Mouse (Mus musculus) neural tube, embryonic 14.5 days (tissue): ENCODE results near the gene Slc35c2. TPM values are rescaled to one million over a fixed set of nuclear protein-coding genes. Genes with fewer than 3 reads are reported as not detected.
A peak's percentile ranks its signal among the peaks of the same experiment; 100 is the strongest.

Experiments
- ATAC-seq: fragments of 200-750 bp; cut with Nextera tagmentation; 2 replicates; pipeline ENCODE4 v1.8.0; 2017; ENCODE audit warnings: low read depth, mild to moderate bottlenecking, moderate TSS enrichment, moderate library complexity
- H3K27ac ChIP-seq: fragments of 300-500 bp; sonication (generic); 2 replicates; pipeline ENCODE4 v1.5.1; 2014; ENCODE audit warnings: low read depth, mild to moderate bottlenecking, control low read depth, low read length, moderate library complexity, mixed read lengths
- H3K27me3 ChIP-seq: fragments of 300-500 bp; sonication (generic); 2 replicates; pipeline ENCODE4 v1.6.1; 2014; ENCODE audit warnings: low read length; ENCODE audit not compliant: control insufficient read depth, insufficient read depth
- H3K36me3 ChIP-seq: fragments of 300-500 bp; sonication (generic); 2 replicates; pipeline ENCODE4 v1.6.1; 2014; ENCODE audit warnings: low read length, mixed read lengths; ENCODE audit not compliant: control insufficient read depth, insufficient read depth
- H3K4me1 ChIP-seq: fragments of 300-500 bp; sonication (generic); 2 replicates; pipeline ENCODE4 v1.6.1; 2014; ENCODE audit warnings: low read length; ENCODE audit not compliant: control insufficient read depth, insufficient read depth
- H3K4me2 ChIP-seq: fragments of 300-500 bp; sonication (generic); 2 replicates; pipeline ENCODE4 v1.6.1; 2014; ENCODE audit warnings: mild to moderate bottlenecking, low read depth, low read length, control low read depth
- H3K4me3 ChIP-seq: fragments of 300-500 bp; sonication (generic); 2 replicates; pipeline ENCODE4 v1.5.1; 2014; ENCODE audit warnings: low read depth, low read length, control low read depth, mixed read lengths
- H3K9ac ChIP-seq: fragments of 300-500 bp; sonication (generic); replicated peaks from 2 replicates; pipeline ENCODE4 v1.6.1; 2014; ENCODE audit warnings: low read depth, mild to moderate bottlenecking, control low read depth, low read length, mixed read lengths
- H3K9me3 ChIP-seq: fragments of 300-500 bp; sonication (generic); 2 replicates; pipeline ENCODE4 v1.6.1; 2016; ENCODE audit warnings: low read length; ENCODE audit not compliant: control insufficient read depth
- WGBS: fragments of 180-500 bp; shearing (Covaris S2); extraction: QIAGEN DNeasy Blood & Tissue Kit; methylation state at CpG from one replicate; pipeline ENCODE4 v1.1.7; 2014; 5-methylcytosine and 5-hydroxymethylcytosine counted together
- polyA plus RNA-seq: library from polyadenylated mRNA; unstranded; fragments of >200 nt; fragmentation: Nextera tagmentation; extraction: Ambion mirVana; gene quantifications from 2 replicates; pipeline ENCODE4 v1.2.1, GENCODE M21; 2014

Gene Slc35c2
- polyA plus RNA-seq, 1 experiment from 2014 or later, result 59.0 TPM

DNA sequence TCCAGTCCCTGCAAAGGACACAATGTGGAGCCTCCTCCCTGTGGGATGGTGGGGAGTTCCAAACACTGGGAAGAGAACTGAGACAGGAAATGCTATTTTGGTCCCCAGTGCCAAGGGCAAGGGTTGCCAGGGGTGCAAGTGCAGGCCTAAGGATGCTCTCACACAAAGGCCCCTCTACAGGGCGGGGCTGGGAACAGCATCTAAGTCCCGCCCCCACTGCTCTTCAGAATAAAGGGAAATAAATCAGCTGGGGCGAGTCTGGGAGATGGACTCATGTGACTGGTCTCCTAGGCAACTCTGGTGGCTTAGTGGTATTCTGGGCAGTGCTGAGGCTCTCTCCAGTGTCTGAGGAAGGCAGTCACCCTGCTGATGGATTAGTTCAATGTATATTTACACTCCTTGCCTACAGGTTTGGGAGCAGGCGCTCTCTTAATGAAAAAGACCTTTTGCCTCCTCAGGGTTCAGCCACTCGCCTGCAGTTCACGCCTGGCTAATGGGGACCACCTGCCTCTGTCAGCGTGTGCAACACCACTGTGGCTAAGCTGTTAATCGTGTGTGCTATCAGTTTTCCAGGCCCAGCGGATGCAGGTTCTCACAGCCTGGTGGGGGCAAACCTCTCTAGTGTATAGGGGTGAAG lies 29.3 kb upstream of the Slc35c2 start:
- Histone ChIP-seq H3K4me1 (peaks cover 26% of the 10 kb centered on the region), H3K4me3 (no peak overlapping the region)
- WGBS, result 4% methylated on average over 9 of the region's 9 CpGs

DNA sequence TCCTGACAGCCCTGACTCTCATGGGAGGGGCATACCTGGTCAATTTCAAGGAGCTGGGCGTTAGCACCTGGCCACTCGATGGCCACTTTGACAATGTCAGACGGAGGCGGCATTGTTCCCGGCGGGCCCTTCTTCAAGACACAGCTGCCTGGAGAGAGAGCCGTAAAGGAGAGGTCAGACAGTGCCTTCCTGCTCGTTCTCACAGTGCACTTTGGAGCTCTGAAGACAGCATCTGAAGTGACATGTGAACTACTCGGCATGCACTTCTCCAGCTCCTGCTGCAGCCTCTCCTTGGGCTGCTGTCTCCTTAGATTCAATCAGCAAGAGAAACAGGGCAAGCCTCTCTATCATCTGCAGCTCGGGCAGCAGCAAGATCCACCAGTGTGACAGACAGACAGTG lies 28.5 kb upstream of the Slc35c2 start:
- Histone ChIP-seq H3K27ac (peak overlapping the region; percentile 94), H3K27me3 (no peaks in the 10 kb centered on the region; the same call in 1 of the 2 replicates), H3K4me3 (no peak overlapping the region), H3K9me3 (no peaks in the 10 kb centered on the region), H3K4me2 (peak overlapping the region; percentile 24; the same call in 1 of the 2 replicates), H3K4me1 (peaks cover 26% of the 10 kb centered on the region), H3K9ac (peak overlapping the region; percentile 41), H3K36me3 (peaks cover 28% of the 10 kb centered on the region)
- ATAC-seq, result no peak
- 28% methylated on average over 10 of the region's 10 CpGs for WGBS

More for the DNA sequence above, 29.3 kb upstream of the Slc35c2 start:
- H3K27me3 ChIP-seq, result no peaks in the 10 kb centered on the region; the same call in 1 of the 2 replicates
- H3K36me3 ChIP-seq, result peaks cover 28% of the 10 kb centered on the region
- H3K4me2 ChIP-seq, result peak overlapping the region; percentile 24
- H3K9me3 ChIP-seq, result no peaks in the 10 kb centered on the region
- peak overlapping the region; percentile 41 for H3K9ac ChIP-seq
- ATAC-seq, result peak; percentile 92
- peak overlapping the region; percentile 94 for H3K27ac ChIP-seq

DNA sequence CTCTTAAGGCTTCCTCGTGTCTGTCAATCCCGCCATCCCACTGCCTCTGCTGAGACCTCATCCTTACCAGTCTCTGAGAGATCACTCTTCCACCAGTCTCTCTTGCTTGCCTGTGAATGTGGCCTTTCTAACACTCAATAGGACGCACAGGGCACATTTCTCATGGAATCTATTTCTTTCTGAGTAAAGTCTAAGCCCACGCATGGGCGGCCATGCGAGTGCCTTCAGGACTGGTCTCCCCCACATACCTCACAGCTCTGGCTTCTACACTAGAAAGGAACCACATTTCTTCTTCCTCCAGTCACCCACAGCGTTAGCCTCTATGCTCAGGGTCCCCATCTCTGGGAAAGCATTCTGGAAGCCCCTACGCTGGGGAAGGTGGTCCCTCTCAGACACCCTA lies 26.5 kb upstream of the Slc35c2 start:
- no peak overlapping the region for H3K27ac ChIP-seq
- no peak overlapping the region for H3K4me2 ChIP-seq
- H3K36me3 ChIP-seq, result peaks cover 31% of the 10 kb centered on the region
- peaks cover 29% of the 10 kb centered on the region for H3K4me1 ChIP-seq
- H3K27me3 ChIP-seq, result no peaks in the 10 kb centered on the region; the same call in 1 of the 2 replicates
- H3K9ac ChIP-seq, result no peak overlapping the region
- no peak overlapping the region for H3K4me3 ChIP-seq
- ATAC-seq, result no peak
- 90% methylated on average over 8 of the region's 8 CpGs for WGBS
- no peaks in the 10 kb centered on the region for H3K9me3 ChIP-seq

DNA sequence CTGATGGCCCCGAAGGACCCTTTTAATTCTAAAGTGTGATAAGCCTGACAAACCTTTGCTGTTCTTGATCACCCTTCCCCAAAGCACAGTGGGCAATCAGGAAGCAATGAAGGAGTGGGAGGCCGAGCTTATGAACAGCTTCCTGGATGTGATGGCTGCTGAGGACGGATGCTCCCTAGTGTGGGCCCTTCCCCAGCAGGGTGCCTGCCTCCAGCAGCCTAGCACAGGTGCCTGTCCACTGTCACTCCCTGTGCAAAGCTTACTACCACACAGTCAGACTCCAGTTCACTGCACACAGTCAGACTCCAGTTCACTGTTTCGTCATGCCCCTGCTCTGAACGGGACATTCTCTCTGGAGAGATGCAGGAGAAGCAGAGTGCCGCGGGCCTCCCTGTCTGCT lies 24.7 kb upstream of the Slc35c2 start:
- no peak overlapping the region for H3K9ac ChIP-seq
- no peak overlapping the region for H3K4me2 ChIP-seq
- H3K9me3 ChIP-seq, result no peaks in the 10 kb centered on the region
- H3K4me3 ChIP-seq, result no peak overlapping the region
- H3K27ac ChIP-seq, result no peak overlapping the region
- ATAC-seq, result no peak
- WGBS, result 69% methylated on average over 7 of the region's 7 CpGs
- H3K36me3 ChIP-seq, result peaks cover 38% of the 10 kb centered on the region
- no peaks in the 10 kb centered on the region; the same call in 1 of the 2 replicates for H3K27me3 ChIP-seq
- H3K4me1 ChIP-seq, result peaks cover 19% of the 10 kb centered on the region

DNA sequence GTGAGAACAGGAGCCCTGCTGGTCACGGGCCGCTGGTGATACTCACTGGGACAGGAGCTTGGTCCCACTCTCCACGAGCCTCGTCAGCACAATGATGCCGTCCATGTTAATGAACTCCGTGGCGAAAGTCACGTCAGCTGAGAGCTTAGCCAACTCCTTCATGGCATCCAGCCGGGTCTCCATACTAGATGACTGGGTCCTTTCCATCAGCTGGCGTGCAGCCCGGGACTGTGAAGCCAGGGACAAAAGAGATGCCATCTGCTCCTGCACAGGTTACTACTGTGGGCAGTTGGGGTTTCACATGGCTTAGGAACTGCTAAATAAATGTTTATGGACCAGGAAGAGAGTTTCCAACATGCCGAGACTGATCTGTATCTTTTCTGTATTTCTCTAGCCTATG lies 23.9 kb upstream of the Slc35c2 start:
- no peak overlapping the region for H3K4me3 ChIP-seq
- no peaks in the 10 kb centered on the region for H3K9me3 ChIP-seq
- H3K4me1 ChIP-seq, result peaks cover 11% of the 10 kb centered on the region
- no peaks in the 10 kb centered on the region; the same call in 1 of the 2 replicates for H3K27me3 ChIP-seq
- peak; percentile 37; the same call in 1 of the 2 replicates for ATAC-seq
- no peak overlapping the region for H3K4me2 ChIP-seq
- H3K27ac ChIP-seq, result no peak overlapping the region
- H3K9ac ChIP-seq, result no peak overlapping the region
- WGBS, result 46% methylated on average over 12 of the region's 12 CpGs
- H3K36me3 ChIP-seq, result peaks cover 40% of the 10 kb centered on the region

DNA sequence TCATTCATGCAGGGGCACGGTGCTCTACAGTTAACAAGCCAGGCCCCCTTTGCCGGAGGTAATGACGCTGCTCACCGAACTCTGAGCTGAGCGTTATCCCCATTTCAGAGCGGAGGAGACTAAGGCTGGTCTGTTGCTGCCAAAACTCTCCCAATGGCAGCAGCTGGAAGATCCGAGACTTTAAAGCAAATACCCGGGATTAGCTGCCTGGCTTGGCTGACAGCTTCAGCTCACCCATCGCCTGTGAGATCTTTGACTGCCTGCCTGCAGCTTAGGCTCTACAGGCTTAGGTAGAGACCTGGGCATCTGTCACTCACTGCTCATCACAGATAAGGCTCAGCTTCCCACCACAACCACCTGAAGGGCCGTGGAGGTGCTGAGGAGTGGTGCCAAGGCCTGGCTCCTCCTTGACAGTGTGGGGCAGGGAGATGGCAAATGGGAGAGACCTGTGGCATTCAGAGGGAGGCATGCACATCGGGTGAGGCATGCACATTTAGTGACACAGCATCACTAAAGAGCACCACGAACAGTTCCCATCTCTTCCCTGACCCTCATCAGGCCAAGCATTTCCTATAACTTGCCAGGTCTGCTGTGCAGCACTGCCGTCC lies 23.3 kb upstream of the Slc35c2 start:
- no peak overlapping the region for H3K9ac ChIP-seq
- WGBS, result 60% methylated on average over 13 of the region's 13 CpGs
- ATAC-seq, result no peak
- H3K27me3 ChIP-seq, result no peaks in the 10 kb centered on the region; the same call in 1 of the 2 replicates
- H3K4me2 ChIP-seq, result no peak overlapping the region
- H3K27ac ChIP-seq, result no peak overlapping the region
- no peaks in the 10 kb centered on the region for H3K9me3 ChIP-seq
- H3K4me3 ChIP-seq, result no peak overlapping the region
- peaks cover 40% of the 10 kb centered on the region for H3K36me3 ChIP-seq
- peaks cover 5% of the 10 kb centered on the region; the same call in 1 of the 2 replicates for H3K4me1 ChIP-seq

DNA sequence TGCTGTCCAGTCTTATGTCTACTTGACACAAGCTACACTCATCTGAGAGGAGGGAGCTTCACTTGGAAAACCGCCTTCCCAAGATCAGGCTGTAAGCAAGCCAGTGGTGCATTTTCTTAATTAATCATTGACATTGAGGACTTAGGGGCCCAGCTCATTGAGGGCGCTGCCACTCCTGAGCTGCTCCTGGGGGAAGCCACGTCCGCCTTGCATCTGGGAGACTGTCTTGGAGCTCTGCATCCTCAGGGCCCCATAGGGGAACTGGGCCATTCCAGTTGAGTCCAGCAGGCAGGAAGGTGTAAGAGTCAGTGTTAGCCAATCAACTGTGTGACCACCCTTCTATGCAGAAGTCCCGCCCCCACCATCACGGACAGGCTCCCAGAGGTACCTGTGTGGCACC lies 20.1 kb upstream of the Slc35c2 start:
- peaks cover 41% of the 10 kb centered on the region for H3K36me3 ChIP-seq

DNA sequence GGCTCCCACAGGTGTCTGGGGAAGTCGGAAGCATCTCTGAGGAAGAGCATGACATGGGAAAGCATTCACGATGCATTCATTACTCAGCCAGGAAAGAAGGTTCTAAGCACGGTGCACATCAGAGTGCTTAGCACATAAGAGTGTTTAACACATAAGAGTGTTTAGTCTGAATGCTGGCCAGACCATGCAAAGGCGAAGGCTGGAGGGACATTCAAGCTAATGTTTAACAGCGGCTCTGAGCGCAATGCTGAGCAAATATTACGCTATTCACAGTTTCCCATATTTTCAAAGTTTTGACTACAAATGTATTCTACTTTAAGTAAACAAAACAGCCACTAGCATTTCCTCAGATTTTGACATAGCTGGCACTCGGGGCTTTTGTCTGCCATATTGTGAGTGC lies 17.8 kb upstream of the Slc35c2 start:
- no peak overlapping the region for H3K9ac ChIP-seq
- no peak overlapping the region for H3K27ac ChIP-seq
- no peaks in the 10 kb centered on the region for H3K9me3 ChIP-seq
- peaks cover 44% of the 10 kb centered on the region for H3K36me3 ChIP-seq
- 93% methylated on average over 8 of the region's 8 CpGs for WGBS
- H3K4me1 ChIP-seq, result no peaks in the 10 kb centered on the region; the same call in 1 of the 2 replicates
- ATAC-seq, result no peak
- no peak overlapping the region for H3K4me2 ChIP-seq
- H3K4me3 ChIP-seq, result no peak overlapping the region
- no peaks in the 10 kb centered on the region for H3K27me3 ChIP-seq

More for the DNA sequence above, 20.1 kb upstream of the Slc35c2 start:
- Histone ChIP-seq H3K4me1 (peaks cover 4% of the 10 kb centered on the region; the same call in 1 of the 2 replicates), H3K4me3 (no peak overlapping the region), H3K9ac (no peak overlapping the region), H3K9me3 (no peaks in the 10 kb centered on the region), H3K27me3 (no peaks in the 10 kb centered on the region), H3K4me2 (no peak overlapping the region), H3K27ac (no peak overlapping the region)
- WGBS, result 90% methylated on average over 6 of the region's 6 CpGs
- ATAC-seq, result no peak

DNA sequence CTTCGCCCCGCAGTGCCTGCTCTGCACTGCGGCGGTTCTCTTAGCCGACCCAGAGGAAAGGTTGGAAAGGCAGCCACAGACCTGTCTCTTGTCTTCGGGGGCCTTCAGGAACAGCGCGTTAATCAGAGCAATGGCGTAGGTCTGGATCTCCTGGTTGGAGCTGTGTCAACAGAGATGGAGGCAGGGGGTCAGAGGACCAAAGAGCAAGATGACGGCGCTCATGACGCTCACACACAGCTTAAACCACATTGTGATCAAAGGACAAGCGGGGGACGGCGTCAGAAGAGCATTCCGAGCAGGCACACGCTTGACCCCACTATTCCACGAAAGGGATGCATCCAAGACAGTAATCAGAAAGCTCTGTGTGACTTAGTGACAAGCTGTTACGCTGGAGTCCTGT lies 17.1 kb upstream of the Slc35c2 start:
- H3K36me3 ChIP-seq, result peaks cover 44% of the 10 kb centered on the region

More for the DNA sequence above, 17.1 kb upstream of the Slc35c2 start:
- H3K4me2 ChIP-seq, result no peak overlapping the region
- no peak overlapping the region for H3K4me3 ChIP-seq
- H3K4me1 ChIP-seq, result no peaks in the 10 kb centered on the region; the same call in 1 of the 2 replicates
- 91% methylated on average over 19 of the region's 19 CpGs for WGBS
- no peak overlapping the region for H3K27ac ChIP-seq
- no peak for ATAC-seq
- no peaks in the 10 kb centered on the region for H3K9me3 ChIP-seq
- H3K9ac ChIP-seq, result no peak overlapping the region
- no peaks in the 10 kb centered on the region for H3K27me3 ChIP-seq
